In the genomic region with DNA sequence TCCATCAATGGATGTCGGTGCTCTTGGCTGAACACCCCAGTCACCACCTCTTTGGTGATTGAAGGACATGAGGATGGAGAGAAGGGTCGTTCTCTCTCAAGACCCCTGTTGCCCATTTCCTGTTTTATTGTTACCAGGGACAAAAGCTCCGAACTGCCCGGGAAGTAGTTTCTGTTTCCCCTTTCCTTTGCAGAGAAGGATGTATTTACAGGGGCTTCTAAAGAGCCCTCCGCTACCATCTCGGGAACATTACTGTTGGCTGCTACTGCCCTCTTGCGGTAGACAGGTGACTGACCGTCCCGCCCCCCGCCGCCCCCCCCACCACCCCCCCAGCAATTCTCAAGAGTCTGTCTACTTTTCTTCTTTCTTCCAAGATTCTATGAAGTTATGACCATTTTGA, we compare ENCODE assay signal across 8 mouse cellular contexts. TPM values are rescaled to one million over a fixed set of nuclear protein-coding genes. Genes with fewer than 3 reads are reported as not detected.
A peak's percentile ranks its signal among the peaks of the same experiment; 100 is the strongest.
DNase-seq lines count a peak whose midpoint lies in the region; ATAC-seq lines count a peak whose summit lies in the region.

No protein-coding gene starts in this region.

- H3K9me3 ChIP-seq in heart, embryonic 10.5 days = no peaks in the 10 kb centered on the region
- no peaks in the 10 kb centered on the region for H3K9me3 ChIP-seq in kidney, embryonic 16.5 days (ENCODE audit: low read length)

- H3K27me3 ChIP-seq in heart, embryonic 10.5 days (ENCODE audit: insufficient read depth, poor library complexity, severe bottlenecking) = no peaks in the 10 kb centered on the region
- no peaks in the 10 kb centered on the region for H3K27me3 ChIP-seq in kidney, embryonic 16.5 days (ENCODE audit: insufficient read depth, low read length)
- H3K27me3 ChIP-seq in splenic B cell, adult 2 months (ENCODE audit: control insufficient read depth, insufficient read depth, low read length, poor library complexity, severe bottlenecking) = no peaks in the 10 kb centered on the region

- peak overlapping the region; percentile 57 for H3K4me2 ChIP-seq in kidney, embryonic 16.5 days (replicated peaks; ENCODE audit: low read depth, low read length)

- peak overlapping the region; percentile 45 for H3K4me3 ChIP-seq in heart, embryonic 10.5 days
- H3K4me3 ChIP-seq in kidney, embryonic 16.5 days (ENCODE audit: low read length) = peak overlapping the region; percentile 38

- DNase-seq in adrenal gland, adult (ENCODE audit: inconsistent age in 2 of 2, low spot score in 1 of 2) = peak; percentile 17 to 75
- no peak for DNase-seq in adrenal gland, postnatal 4 days (ENCODE audit: low spot score in 2 of 2)
- peak; percentile 18 to 53 for DNase-seq in CD8-positive naive resting alpha-beta T cell, adult 2 months (ENCODE audit: low read depth in 2 of 2, low spot score in 2 of 2)
- DNase-seq in cerebellum, postnatal 36 days = peak; percentile 40 to 46
- no peak for DNase-seq in heart, embryonic 10.5 days (ENCODE audit: low spot score)
- peak; percentile 70 for DNase-seq in splenic B cell, adult 2 months (ENCODE audit: low read depth, low spot score)

- no peak for ATAC-seq in kidney, embryonic 16.5 days (ENCODE audit: low FRiP score, low TSS enrichment)
- ATAC-seq in megakaryocyte, adult 5-6 weeks (ENCODE audit: poor library complexity, severe bottlenecking) = peak; percentile 27; the same call in 1 of the 2 replicates

- no peak overlapping the region for H3K27ac ChIP-seq in heart, embryonic 10.5 days
- no peak overlapping the region for H3K27ac ChIP-seq in kidney, embryonic 16.5 days (ENCODE audit: low read length)

- H3K4me1 ChIP-seq in heart, embryonic 10.5 days = peaks cover 15% of the 10 kb centered on the region
- H3K4me1 ChIP-seq in kidney, embryonic 16.5 days (ENCODE audit: insufficient read depth, low read length) = 0 out of 2 replicates have a peak, but pooled peaks cover 3% of the 10 kb centered on the region

- no peaks in the 10 kb centered on the region for H3K36me3 ChIP-seq in heart, embryonic 10.5 days
- no peaks in the 10 kb centered on the region for H3K36me3 ChIP-seq in kidney, embryonic 16.5 days (ENCODE audit: insufficient read depth, low read length)
- H3K36me3 ChIP-seq in splenic B cell, adult 2 months (ENCODE audit: control insufficient read depth, insufficient read depth, low read length, poor library complexity, severe bottlenecking) = no peaks in the 10 kb centered on the region

- 2% methylated on average over 11 of the region's 11 CpGs for WGBS in heart, embryonic 10.5 days
- WGBS in kidney, embryonic 16.5 days = 1% methylated on average over 11 of the region's 11 CpGs

- H3K9ac ChIP-seq in kidney, embryonic 16.5 days (replicated peaks; ENCODE audit: low read length) = 0 out of 2 replicates have a peak overlapping the region, but pooled peaks have one; percentile 41

RNA-seq across cellular contexts. Expression of a gene that starts 15.0 kb away (rescaled TPM):
- total RNA-seq in adrenal gland, postnatal 4 days (2021) = 10 to 100 TPM; 23.9 to 29.7 TPM
- 42.5 and 51.3 TPM in 2 replicates for polyA plus RNA-seq in heart, embryonic 10.5 days (2016; fragmentation: Nextera tagmentation; extraction: Ambion mirVana)
- polyA plus RNA-seq in kidney, embryonic 16.5 days (2015; fragmentation: Nextera tagmentation; extraction: Ambion mirVana) = 63.9 and 75.1 TPM in 2 replicates
- total RNA-seq in megakaryocyte, adult 5-6 weeks (2015) = 24.4 and 41.4 TPM in 2 replicates
- 22.6 and 27.0 TPM in 2 replicates for total RNA-seq in megakaryocyte, adult 5-6 weeks (2017)

Comparison
In these comparisons a context has a peak if more than half of its experiments do, and no peak if none do; other contexts are left out.
1. DNase-seq: peak in adrenal gland, adult (2 of 2), CD8-positive naive resting alpha-beta T cell, adult 2 months (2 of 2), cerebellum, postnatal 36 days (2 of 2) and splenic B cell, adult 2 months (single experiment); none in adrenal gland, postnatal 4 days (0 of 2) and heart, embryonic 10.5 days (single experiment).